Mouse (Mus musculus): ENCODE data around the gene Prkn. TPM values are rescaled to one million over a fixed set of nuclear protein-coding genes. Genes with fewer than 3 reads are reported as not detected.
"Not testable (repeated sequence)": the region's sequence is repeated elsewhere in the genome, so short reads cannot be mapped to it uniquely, and the experiment has no call there.

The Prkn gene
- total RNA-seq, 2 experiments from 2014 or later = 16.6 to 16.8 TPM

DNA sequence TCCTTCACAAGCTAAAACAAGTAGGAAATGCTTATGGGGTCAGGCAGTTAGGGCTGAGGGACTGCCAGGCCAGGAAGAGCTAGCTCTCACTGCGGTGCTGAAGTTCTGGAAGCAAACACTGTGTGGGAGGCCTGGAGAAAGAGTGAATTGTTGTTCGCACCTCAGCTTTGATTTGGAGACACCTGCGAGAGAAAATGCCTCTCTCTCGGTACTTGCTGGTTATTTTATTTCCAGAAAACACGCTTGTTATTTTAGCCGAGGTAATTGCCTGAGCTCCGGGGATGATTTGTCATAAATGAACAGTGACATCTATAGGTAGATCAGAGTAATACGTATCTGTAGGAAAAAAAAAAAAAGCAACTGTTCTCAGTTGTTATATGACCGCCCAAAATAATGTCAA, 1132.4 kb downstream of the Prkn start:
- peak; percentile 19 to 60 for DNase-seq (ENCODE audit: low spot score in 2 of 2)

DNA sequence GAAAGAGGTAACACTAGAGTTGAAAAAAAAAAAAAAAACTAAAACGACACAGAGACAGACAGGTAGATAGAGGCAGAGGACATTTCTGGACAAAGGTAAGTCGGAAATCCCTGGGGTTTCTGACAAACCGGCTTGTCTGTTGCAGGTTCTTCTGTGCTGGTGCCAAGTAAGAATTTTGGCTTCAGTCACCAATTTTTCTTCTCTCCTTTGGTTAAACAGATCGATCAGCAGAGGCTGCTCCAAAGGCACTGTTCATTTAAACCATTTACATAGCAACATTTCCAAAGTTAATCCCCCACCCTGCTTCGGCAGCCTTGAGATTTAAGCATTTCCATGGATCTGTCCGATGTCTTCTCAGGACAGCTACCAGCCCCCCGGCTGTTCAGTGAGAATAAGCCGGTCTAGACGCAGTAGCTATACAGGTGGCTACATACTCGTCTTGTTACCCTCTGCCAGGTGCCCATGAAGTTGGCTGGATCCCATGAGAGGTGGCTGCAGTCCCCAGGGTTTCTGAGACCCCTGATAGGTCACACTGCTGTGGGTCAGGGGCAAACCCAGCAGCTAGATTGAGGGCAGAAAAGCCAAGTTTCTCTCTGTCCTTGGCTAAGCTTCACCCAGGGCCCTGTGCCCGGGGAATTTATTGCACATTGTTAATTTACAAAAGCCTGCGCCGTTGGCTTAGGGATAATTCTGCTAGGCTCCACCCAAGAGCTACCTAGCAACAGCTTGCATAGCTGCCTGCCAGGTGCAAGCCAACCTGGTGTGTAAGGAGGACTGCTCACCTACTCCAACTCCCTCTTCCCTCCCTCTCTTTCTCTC, 1133.0 kb downstream of the Prkn start:
- peak in 1 of 2 experiments; percentile 49 for DNase-seq (ENCODE audit: low spot score in 2 of 2)

DNA sequence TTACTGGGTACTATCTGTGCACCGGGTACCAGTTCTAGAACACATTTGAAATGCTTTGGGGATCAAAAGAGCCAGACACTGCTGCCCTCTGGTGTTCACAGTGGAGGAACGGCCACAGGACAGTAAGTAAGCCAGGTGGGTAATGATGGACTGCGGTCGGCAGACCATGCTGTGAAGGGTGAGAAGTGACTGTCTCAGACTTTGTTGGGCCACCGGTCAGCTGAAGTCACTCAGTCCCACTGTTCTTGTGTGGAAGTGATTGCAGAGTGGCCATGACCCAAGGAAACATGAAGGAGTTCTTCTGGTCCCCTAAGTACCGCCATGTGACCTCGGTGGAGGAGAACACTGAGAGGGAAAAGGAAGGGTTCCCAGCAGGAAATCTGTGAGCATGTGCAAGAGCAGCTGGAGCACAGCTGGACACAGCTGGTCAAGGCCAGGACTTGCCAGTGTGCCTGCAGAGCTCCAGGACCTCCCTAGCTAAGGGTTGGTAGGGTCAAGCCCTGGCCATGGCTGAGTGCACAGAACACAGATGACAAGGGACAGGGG, 1135.0 kb downstream of the Prkn start:
- peak in 1 of 2 experiments; percentile 75 for DNase-seq (ENCODE audit: low spot score in 2 of 2)

DNA sequence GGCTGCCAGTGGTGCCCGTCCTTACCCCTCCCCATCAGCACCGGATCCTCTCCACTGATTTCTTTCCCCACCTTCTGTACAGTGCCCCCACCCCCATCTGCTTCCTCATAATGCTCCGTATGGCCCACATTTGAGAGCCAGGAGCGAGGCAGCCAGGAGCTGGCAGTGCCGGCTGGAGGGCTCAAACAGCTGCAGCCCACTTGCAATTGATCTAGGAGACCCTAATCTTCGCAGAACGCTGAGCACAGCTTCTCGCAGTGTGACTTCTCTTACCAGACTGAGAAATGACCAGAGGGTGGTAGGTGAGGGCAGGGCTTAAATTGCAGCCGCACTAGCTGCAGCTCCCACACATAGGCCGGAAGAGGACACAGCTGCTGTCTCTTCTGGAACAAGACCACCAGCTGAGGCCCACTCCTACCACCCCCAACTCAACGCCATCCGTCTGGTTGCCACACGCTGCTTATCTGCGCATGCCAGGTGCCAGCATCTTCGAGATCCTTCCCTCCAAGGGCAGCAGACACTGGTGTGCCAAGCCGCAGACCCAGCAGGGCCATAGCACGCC, 1138.2 kb downstream of the Prkn start:
- DNase-seq (ENCODE audit: low spot score in 2 of 2) = peak; percentile 46 to 69

DNA sequence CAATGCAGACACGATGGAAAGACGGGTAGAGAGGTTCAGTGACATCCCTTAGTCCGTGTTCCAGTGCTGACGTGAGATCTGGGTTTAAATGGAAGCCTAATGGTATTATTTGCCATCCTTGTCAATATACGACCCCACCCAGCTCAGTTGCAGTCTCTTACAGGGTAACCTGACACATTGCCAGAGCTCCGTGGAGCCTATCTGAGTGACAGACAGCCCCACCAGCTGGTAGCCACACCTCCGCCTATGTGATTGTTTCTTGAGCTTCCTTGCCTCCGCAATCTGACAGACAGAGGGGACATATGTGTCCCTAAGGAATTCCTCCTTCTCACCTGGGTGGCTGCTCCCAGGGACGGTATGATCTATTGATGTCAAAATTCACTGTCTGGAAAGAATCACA, 1141.5 kb downstream of the Prkn start:
- DNase-seq (ENCODE audit: low spot score in 2 of 2) = peak in 1 of 2 experiments; percentile 23

DNA sequence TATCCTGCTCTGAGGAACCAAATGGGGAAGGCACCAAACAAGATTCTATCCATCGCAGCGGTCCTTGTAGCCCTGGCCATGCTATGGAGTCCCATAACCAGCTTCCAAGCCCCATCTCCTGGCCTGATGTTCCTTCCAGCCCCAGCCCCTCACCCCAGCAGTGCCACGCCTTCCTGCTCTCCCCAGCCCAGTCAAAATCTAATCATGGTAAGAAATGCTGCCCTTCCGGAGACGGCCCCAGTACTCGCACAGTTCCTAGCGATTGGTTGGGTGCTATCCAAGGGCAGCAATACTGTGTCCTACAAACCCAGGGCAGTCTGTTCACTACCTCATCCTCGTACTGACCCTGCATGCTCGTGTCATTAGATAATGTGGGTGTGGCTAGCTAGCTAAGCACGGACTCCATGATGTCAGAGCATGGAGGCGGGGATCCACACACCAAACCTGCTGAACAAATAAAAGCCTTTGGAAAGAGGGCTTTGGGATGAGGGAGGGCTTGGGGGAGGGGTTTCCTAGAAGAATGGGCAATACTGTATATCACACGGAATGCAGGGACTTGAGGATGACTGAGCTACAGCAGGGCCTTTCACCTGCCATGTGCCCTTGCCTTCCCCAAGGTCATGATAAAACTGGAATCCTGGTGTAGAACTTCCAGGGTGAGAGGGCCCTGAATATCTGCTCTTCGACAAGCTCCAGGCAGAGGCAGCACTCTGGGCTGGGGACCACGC, 1148.1 kb downstream of the Prkn start:
- no peak for DNase-seq (ENCODE audit: low spot score in 2 of 2)

DNA sequence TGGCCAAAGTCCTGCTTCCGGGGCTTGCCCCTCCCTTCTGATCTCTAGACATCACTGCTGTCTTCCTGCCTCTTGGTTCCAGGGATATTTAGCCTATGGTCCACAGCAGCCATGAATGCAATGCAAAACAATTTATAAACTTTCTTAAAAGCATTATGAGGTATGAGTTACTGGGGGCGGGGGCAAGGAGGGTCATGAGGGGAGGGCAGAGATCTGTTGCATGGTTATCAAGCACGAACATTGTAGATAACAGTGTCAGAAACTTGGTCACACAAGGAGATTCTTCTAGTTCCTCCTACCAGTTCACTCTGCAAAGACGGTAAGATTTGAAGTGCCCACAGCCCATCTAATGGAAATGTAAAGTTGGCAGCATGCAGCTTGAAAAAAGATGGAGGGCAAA, 1149.1 kb downstream of the Prkn start:
- DNase-seq (ENCODE audit: low spot score in 2 of 2) = no peak

DNA sequence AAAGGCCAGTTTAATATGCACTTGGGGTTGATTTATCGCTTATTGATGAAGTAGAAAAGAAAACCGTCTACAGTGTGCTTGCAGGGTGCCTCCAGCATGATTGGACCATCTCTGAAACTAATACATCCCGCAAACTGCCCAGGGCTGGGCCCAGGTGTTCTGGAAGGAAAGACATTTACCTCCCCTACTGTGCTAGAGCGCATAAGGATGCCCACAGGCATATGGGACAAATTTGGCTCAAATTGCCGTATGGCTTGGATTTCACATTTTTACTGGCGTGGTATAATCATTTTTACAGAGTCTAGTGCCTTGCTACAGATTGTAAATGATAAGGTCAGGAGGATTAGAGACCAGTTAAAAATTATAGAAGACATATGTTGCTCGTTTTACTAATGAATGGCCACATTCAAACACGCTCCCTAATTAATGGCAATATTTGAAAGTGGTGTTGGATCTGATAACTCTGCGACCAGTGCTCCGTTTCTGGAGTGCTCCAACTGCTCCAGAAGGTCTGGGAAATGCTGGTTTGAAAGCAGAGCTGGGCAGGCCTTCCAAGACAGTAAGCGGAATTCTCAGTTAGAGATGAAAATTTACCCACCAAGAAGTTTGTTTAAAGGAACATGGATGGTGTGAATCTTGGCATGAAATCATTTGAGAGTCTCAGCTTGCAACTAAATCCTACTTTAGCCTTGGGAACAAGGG, 1150.4 kb downstream of the Prkn start:
- no peak for DNase-seq (ENCODE audit: low spot score in 2 of 2)

DNA sequence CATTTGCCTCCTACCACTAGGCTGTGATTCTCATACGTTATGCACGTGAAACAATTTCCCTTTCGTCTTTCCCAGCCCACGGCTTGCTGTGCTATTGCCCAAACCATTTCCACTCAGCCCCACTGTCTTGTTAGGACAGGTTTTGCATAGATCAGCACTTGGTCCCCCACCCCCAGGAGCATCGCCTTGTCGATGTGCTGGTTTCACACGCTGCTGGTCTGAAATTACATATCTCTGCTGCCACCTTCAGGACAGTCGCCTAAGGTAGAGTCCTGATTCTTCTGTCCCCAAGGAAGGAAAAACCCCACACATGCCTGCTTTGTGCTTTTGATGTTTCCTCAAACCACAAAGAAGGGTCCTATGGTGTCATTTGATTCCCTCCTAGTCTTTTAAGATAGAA, 1153.1 kb downstream of the Prkn start:
- peak; percentile 36 to 82 for DNase-seq (ENCODE audit: low spot score in 2 of 2)

DNA sequence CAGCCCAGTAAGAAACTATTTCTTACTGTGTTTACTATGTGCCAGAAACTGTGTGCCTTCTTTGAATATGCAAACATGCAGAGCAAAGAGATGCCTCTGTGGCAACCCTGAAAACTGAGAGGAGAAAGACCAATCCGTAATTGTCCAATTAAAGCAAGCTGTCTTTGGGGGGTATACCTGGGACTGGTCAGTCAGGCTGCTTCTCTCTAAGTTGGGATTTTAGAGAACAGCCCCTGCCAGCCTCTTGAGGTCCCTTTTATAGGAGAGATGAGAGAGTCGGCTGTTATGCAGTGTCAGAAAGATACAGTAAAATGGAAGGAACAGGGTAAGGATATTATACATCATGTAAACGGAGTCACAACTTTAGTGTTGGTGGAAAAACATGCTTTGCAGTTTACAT, 1154.1 kb downstream of the Prkn start:
- DNase-seq (ENCODE audit: low spot score in 2 of 2) = no peak

DNA sequence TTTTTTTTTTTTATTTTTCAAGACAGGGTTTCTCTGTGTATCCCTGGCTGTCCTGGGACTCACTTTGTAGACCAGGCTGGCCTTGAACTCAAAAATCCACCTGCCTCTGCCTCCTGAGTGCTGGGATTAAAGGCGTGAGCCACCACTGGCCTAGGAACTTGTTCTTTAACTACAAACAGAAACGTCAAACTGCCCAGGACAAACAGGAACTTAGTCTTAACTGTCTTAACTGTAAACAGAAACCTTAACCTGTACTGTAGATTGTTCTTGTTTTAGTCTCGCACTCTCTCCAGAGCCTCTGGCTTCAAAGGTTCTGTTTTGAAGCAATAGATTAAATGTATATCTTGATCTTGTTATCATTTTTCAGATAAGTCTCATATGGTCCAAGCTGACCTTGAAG, 1154.6 kb downstream of the Prkn start:
- not testable (repeated sequence) for DNase-seq (ENCODE audit: low spot score in 2 of 2)

DNA sequence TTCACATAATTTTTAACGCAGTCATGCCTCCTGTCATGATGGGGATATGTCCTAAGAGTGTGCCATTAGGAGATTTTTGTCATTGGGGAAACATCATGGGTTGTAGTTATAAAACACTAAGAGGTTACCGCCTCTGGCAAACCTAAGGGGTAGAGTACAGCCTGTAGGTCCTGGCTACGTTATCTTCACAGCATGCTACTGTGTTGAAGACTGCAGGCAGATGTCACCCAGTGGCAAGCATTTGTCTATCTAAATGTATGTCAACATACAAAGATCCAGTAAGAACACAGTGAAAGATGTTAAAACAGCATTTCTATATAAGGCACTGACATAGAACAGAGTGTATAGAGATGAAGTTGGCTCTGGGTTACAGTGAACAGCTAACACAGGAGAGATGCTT, 1155.3 kb downstream of the Prkn start:
- no peak for DNase-seq (ENCODE audit: low spot score in 2 of 2)

DNA sequence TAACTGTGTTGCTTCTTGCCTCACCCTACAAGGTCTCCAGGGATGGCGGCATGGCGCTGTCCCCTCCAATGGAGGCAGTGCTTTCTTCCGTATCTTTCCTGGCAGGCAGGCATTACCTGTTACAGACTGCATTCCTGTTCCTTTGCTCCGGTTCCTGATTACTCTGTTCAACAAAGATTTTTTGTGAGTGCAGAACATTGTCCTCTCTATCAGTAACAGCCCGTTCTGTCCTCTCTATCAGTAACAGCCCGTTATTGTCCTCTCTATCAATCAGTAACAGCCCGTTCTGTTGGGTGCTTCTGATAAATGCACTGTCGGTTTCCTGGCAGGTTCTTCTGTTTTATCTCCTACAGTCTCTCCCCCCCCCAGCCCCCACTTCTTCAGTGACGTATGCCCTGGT, 1156.1 kb downstream of the Prkn start:
- no peak for DNase-seq (ENCODE audit: low spot score in 2 of 2)

DNA sequence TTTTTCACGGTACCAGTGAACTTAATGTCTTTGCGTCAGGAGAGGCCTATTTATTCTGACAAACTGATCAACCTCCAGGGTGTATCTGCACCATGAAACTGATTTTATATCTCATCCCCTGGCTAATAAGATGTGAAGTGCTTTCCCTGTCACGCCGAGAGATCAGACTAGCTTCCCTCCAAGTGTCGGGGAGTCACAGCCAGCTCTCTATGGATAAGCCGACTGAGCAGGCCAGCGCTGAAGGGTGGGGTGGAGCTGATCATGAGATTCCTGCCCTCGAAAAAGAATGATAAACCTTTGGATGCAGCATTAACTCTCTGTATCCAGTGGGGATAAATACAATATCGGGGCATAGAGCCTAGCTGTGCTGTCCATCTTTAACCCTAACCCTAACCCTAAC, 1160.1 kb downstream of the Prkn start:
- no peak for DNase-seq (ENCODE audit: low spot score in 2 of 2)

DNA sequence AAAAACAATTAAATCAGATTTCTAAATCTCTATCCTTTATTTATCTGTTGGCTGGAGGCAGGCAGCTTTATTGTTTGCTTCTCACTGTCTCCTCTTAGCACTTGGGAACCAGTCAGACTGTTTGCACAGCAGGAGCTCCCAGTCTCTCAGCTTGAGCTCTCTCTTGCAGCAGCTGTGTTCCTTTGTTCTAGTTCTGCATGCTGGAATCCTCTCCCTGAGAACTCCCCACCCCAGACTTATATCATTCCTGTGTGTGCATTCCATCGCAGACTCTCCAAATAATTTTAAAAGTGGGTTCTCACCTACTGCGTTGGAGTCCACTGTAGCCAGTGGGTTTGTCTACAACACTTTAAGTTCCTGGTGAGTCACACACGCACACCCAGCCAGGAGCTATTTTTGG, 1181.1 kb downstream of the Prkn start:
- DNase-seq (ENCODE audit: low spot score in 2 of 2) = no peak

DNA sequence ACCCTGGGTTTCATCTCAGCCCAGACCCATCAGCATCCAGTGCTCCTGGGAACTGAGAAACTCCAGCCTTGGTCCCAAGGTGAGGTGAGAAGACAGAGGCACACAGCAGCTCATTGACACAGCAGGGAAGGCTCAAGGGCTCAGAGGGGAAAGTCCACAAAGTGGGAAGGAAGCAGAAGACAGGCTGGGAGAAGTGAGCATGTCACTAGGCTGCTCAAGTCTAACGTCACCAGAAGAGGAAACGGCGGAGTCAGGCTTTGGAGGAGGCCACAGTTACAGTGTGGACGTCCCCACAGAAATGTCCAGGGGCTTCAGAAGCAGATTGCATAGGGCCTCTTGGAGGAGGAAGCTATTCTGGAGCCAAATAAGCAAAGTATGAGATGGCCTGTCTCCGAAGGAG, 1189.2 kb downstream of the Prkn start:
- no peak for DNase-seq (ENCODE audit: low spot score in 2 of 2)

DNA sequence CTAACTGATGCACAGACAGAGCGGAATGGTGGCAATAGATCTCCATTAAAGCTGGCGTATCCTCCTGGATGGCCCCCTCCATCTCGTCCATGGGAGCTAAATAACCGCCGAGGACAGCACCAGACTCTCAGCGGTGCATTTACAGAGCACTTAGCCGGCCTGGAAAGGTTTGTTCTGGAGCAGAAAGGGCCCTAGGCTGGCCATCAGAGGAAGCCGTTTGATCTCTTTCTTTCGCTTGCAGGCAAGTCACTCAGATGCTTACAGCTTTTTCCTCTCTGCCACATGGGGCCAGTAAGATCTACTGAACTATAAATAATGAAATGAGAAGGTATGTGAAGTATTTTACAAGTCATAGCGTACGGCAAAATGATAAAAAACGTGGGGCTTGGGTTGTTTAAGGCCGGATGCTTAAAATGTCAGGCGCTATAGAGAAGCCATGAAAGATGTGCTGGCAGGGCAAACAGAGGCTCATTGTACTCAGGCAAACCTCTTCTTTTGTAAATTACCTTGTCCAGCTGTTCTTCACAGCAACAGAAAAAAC, 1189.8 kb downstream of the Prkn start:
- no peak for DNase-seq (ENCODE audit: low spot score in 2 of 2)

DNA sequence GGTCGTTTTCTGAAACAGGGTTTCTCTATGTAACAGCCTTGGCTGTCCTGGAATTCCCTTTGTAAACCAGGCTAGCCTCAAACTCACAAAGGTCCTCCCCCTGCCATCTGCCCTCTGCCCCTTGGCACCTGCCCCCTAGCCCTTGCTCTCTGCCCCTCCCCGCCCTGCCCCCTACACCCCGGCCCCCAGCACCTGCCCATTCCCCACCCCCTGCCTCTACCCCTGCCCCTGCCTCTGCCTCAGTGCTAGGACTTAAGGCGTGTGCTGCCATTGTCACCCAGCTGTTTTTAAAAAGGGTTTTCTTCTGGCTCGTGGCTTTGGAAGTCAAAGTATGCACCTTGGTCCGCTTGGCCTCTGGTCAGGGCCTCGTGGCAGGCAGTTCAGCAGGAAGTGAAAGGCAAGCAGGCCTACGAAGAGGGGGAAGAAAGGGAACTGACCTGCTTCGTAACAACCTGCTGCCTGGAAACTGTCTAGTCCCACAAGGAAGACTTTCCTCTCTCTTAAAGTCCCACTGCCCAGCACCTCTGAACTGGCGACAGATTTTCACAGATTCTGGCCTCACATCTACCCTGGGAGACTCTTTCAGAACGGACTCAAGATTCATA, 1190.5 kb downstream of the Prkn start:
- no peak for DNase-seq (ENCODE audit: low spot score in 2 of 2)

DNA sequence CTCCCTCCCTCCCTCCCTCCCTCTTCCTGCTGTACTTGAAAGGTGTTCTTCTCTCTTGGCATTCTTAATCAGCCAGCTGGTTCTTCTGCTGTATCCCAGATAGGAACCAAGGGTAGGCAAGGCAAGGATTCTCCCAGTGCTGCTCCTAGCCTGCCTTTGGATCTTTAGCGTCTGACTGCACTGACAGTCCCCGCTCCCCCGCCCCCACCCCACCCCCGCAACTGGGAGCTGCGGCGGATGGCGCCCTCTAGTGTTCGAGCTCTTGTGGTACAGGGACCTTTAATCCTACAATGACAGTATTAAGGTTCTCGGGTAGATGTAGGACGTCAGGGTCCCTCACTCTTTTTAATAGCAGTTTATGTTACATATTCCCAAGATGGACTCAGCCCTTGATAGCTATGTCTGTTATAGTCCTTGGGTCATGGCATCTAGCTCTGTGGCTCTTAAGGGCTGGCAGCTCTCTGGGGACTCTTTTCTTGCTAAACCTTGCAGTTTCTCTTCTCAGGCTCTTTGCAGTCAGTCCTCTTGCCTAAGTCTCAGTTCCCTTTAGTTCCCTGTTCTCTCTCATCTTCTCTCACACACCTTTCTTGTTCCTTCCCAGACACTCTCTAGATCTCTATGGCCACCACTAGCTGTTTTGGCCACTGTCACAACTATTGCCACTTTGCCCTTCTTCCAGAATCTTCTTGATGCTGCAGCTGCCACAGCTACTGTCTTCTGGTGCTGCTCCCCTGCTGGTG, 1191.2 kb downstream of the Prkn start:
- peak; percentile 48 to 83 for DNase-seq (ENCODE audit: low spot score in 2 of 2)

All from layer of hippocampus, adult 18-20 months (tissue).